ENCODE assay signal across 14 mouse cellular contexts in the genomic region with DNA sequence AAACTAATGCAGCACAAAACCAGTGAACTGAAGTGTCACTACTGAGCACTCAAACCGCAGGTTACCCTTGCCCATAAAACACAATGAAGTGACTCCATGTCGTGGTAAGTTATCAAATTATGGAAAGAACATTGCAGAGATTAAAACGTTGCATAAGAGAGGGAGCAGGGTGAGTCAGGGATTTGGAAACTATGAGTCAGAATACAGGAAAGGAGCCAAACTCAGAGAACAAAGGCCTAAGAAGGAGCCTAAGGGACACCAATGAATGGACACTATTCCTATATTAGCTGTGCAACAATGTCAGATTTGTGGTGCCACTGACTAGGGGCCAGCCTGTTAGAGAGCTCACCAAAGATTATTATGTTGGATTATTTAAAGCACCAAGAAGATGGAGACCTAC. TPM values are rescaled to one million over a fixed set of nuclear protein-coding genes. Genes with fewer than 3 reads are reported as not detected.
A peak's percentile ranks its signal among the peaks of the same experiment; 100 is the strongest.
DNase-seq lines count a peak whose midpoint lies in the region; ATAC-seq and TF ChIP-seq lines count a peak whose summit lies in the region.
"Had no signal": no experiment of that assay in that cellular context is flagged by ENCODE, and none has a peak within 500 bp of the region (broad histone marks: within the 10 kb centered on the region; RNA-seq: fewer than 3 reads in every experiment).

No protein-coding gene starts in this region.

- H3K4me1 ChIP-seq in lung, postnatal 0 days (ENCODE audit: insufficient read depth, low read depth, low read length) = no peaks in the 10 kb centered on the region
- H3K4me1 ChIP-seq in forebrain, embryonic 12.5 days = no peaks in the 10 kb centered on the region
- H3K4me1 ChIP-seq in hindbrain, postnatal 0 days (ENCODE audit: insufficient read depth, low read length) = 0 out of 2 replicates have a peak, but pooled peaks cover 3% of the 10 kb centered on the region
- H3K4me1 ChIP-seq: limb, embryonic 13.5 days; megakaryocyte, embryonic 14.5 days had no signal

- no peak for TF ChIP-seq CTCF in lung, postnatal 0 days (IDR thresholded peaks at IDR 0.05)
- no peak for TF ChIP-seq CTCF in hindbrain, postnatal 0 days (IDR thresholded peaks at IDR 0.05; ENCODE audit: low read depth)

- no peak overlapping the region for H3K9ac ChIP-seq in lung, postnatal 0 days (replicated peaks; ENCODE audit: low read depth)
- no peak overlapping the region for H3K9ac ChIP-seq in forebrain, embryonic 12.5 days
- H3K9ac ChIP-seq in hindbrain, postnatal 0 days (replicated peaks; ENCODE audit: low read length) = no peak overlapping the region
- H3K9ac ChIP-seq: limb, embryonic 13.5 days had no signal

- H3K27ac ChIP-seq in lung, postnatal 0 days (ENCODE audit: low read length) = no peak overlapping the region
- H3K27ac ChIP-seq in forebrain, embryonic 12.5 days = no peak overlapping the region
- H3K27ac ChIP-seq in hindbrain, postnatal 0 days = no peak overlapping the region
- H3K27ac ChIP-seq: limb, embryonic 13.5 days had no signal

- H3K36me3 ChIP-seq in lung, postnatal 0 days (ENCODE audit: insufficient read depth, low read length) = no peaks in the 10 kb centered on the region
- no peaks in the 10 kb centered on the region for H3K36me3 ChIP-seq in forebrain, embryonic 12.5 days (replicated peaks)
- H3K36me3 ChIP-seq in hindbrain, postnatal 0 days (ENCODE audit: insufficient read depth, low read length) = no peaks in the 10 kb centered on the region
- H3K36me3 ChIP-seq: limb, embryonic 13.5 days had no signal

- no peak overlapping the region for H3K4me3 ChIP-seq in lung, postnatal 0 days (ENCODE audit: low read depth, low read length)
- H3K4me3 ChIP-seq in forebrain, embryonic 12.5 days (replicated peaks) = no peak overlapping the region
- no peak overlapping the region for H3K4me3 ChIP-seq in hindbrain, postnatal 0 days (ENCODE audit: low read length)
- H3K4me3 ChIP-seq: erythroblast, embryonic 14.5 days; limb, embryonic 13.5 days; megakaryocyte, embryonic 14.5 days had no signal

- ATAC-seq in lung, postnatal 0 days = peak; percentile 74
- no peak for ATAC-seq in forebrain, embryonic 12.5 days (ENCODE audit: low FRiP score)
- ATAC-seq in hindbrain, postnatal 0 days = no peak

- no peaks in the 10 kb centered on the region for H3K27me3 ChIP-seq in lung, postnatal 0 days (replicated peaks; ENCODE audit: insufficient read depth, low read length)
- no peaks in the 10 kb centered on the region for H3K27me3 ChIP-seq in forebrain, embryonic 12.5 days
- no peaks in the 10 kb centered on the region for H3K27me3 ChIP-seq in hindbrain, postnatal 0 days (ENCODE audit: insufficient read depth, low read length)
- H3K27me3 ChIP-seq: limb, embryonic 13.5 days; megakaryocyte, embryonic 14.5 days had no signal

- WGBS in lung, postnatal 0 days = 37% methylated on average over 3 of the region's 3 CpGs
- 81% methylated on average over 3 of the region's 3 CpGs for WGBS in forebrain, embryonic 12.5 days
- WGBS in hindbrain, postnatal 0 days = 77% methylated on average over 3 of the region's 3 CpGs

- TF ChIP-seq EP300 in lung, postnatal 0 days (IDR thresholded peaks at IDR 0.05) = peak; percentile 76

- H3K9me3 ChIP-seq in lung, postnatal 0 days (ENCODE audit: low read length) = no peaks in the 10 kb centered on the region
- H3K9me3 ChIP-seq in forebrain, embryonic 12.5 days = no peaks in the 10 kb centered on the region
- no peaks in the 10 kb centered on the region for H3K9me3 ChIP-seq in hindbrain, postnatal 0 days (ENCODE audit: low read length)
- H3K9me3 ChIP-seq: limb, embryonic 13.5 days; megakaryocyte, embryonic 14.5 days had no signal

- no peak overlapping the region for H3K4me2 ChIP-seq in lung, postnatal 0 days (replicated peaks; ENCODE audit: low read depth, low read length)
- H3K4me2 ChIP-seq in forebrain, embryonic 12.5 days = no peak overlapping the region
- H3K4me2 ChIP-seq in hindbrain, postnatal 0 days (ENCODE audit: low read depth, low read length) = no peak overlapping the region
- H3K4me2 ChIP-seq: limb, embryonic 13.5 days had no signal

- DNase-seq in layer of hippocampus, adult 9-11 months = peak; percentile 6
- DNase-seq in layer of hippocampus, adult 8-10 months (ENCODE audit: low spot score in 2 of 2) = no peak
- DNase-seq in Muller cell, postnatal 12 days (ENCODE audit: inconsistent ontology term) = peak; percentile 95
- peak; percentile 32 for DNase-seq in adrenal gland, postnatal 14 days
- peak; percentile 73 for DNase-seq in lung, postnatal 0 days (ENCODE audit: low spot score)
- no peak for DNase-seq in hindbrain, postnatal 0 days (ENCODE audit: low spot score)
- DNase-seq in cerebellum, adult 18-20 months = no peak
- DNase-seq: gastrocnemius, postnatal 25 days; right cerebral cortex, adult 18-20 months had no signal

RNA-seq across cellular contexts. Expression of a gene that starts 53.3 kb away (rescaled TPM):
- total RNA-seq in layer of hippocampus, adult 8-10 months (2022) = 10 to 100 TPM; 12.8 to 21.1 (median 14.3) TPM
- 28.3 and 36.6 TPM in 2 replicates for total RNA-seq in adrenal gland, postnatal 14 days (2021)
- 25.8 and 39.7 TPM in 2 replicates for polyA plus RNA-seq in lung, postnatal 0 days (2015; fragmentation: Nextera tagmentation; extraction: Ambion mirVana)
- polyA plus RNA-seq in forebrain, embryonic 12.5 days (2016; fragmentation: Nextera tagmentation; extraction: Ambion mirVana) = 5.2 and 6.7 TPM in 2 replicates
- total RNA-seq in hindbrain, postnatal 0 days (2014; rRNA removed) = 7.1 and 8.7 TPM in 2 replicates
- polyA plus RNA-seq in hindbrain, postnatal 0 days (2015; fragmentation: Nextera tagmentation; extraction: Ambion mirVana) = 9.1 and 10.3 TPM in 2 replicates
- total RNA-seq: MEL had no signal
- polyA plus RNA-seq: erythroblast, embryonic 14.5 days had no signal

Comparison
In these comparisons a context has a peak if more than half of its experiments do, and no peak if none do; other contexts are left out.
1. DNase-seq: peak in layer of hippocampus, adult 9-11 months (single experiment), Muller cell, postnatal 12 days (single experiment), adrenal gland, postnatal 14 days (single experiment) and lung, postnatal 0 days (single experiment); none in layer of hippocampus, adult 8-10 months (0 of 2), hindbrain, postnatal 0 days (single experiment) and cerebellum, adult 18-20 months (0 of 2).